In genomic region chr16:20705786-20706185, GRCm38 (mm10) we compare ENCODE assay signal across 22 mouse cellular contexts. TPM values are rescaled to one million over a fixed set of nuclear protein-coding genes. Genes with fewer than 3 reads are reported as not detected.
A peak's percentile ranks its signal among the peaks of the same experiment; 100 is the strongest.
DNase-seq lines count a peak whose midpoint lies in the region; ATAC-seq and TF ChIP-seq lines count a peak whose summit lies in the region.
"Had no signal": no experiment of that assay in that cellular context is flagged by ENCODE, and none has a peak within 500 bp of the region (broad histone marks: within the 10 kb centered on the region; RNA-seq: fewer than 3 reads in every experiment).

No protein-coding gene starts in this region.

- peak overlapping the region; percentile 94 for H3K27ac ChIP-seq in liver, embryonic 12.5 days
- H3K27ac ChIP-seq in midbrain, embryonic 10.5 days (replicated peaks) = no peak overlapping the region
- no peak overlapping the region for H3K27ac ChIP-seq in hindbrain, embryonic 14.5 days
- H3K27ac ChIP-seq: embryonic facial prominence, embryonic 10.5 days; forebrain, embryonic 15.5 days; heart, embryonic 13.5 days; kidney, postnatal 0 days; neural tube, embryonic 12.5 days had no signal

- H3K4me3 ChIP-seq in G1E (ENCODE audit: low read depth, low read length) = no peak overlapping the region; the same call in 1 of the 2 replicates
- H3K4me3 ChIP-seq in liver, embryonic 12.5 days = no peak overlapping the region
- no peak overlapping the region for H3K4me3 ChIP-seq in midbrain, embryonic 10.5 days
- no peak overlapping the region for H3K4me3 ChIP-seq in hindbrain, embryonic 14.5 days (replicated peaks; ENCODE audit: low read length)
- H3K4me3 ChIP-seq: embryonic facial prominence, embryonic 10.5 days; forebrain, embryonic 15.5 days; heart, embryonic 13.5 days; neural tube, embryonic 12.5 days had no signal

- WGBS in liver, embryonic 12.5 days (ENCODE audit: insufficient replicate concordance) = 39% methylated on average over 3 of the region's 3 CpGs
- WGBS in midbrain, embryonic 10.5 days = 87% methylated on average over 3 of the region's 3 CpGs
- WGBS in hindbrain, embryonic 14.5 days = 63% methylated on average over 3 of the region's 3 CpGs

- DNase-seq in 416B (ENCODE audit: low read depth) (peak; percentile 32), G1E (ENCODE audit: low spot score) (peak; percentile 43)
- DNase-seq in cerebellum, adult 9-10 months = peak; percentile 60
- no peak for DNase-seq in spleen, adult 18-20 months
- DNase-seq in midbrain, embryonic 10.5 days (ENCODE audit: low spot score) = no peak
- DNase-seq in hindbrain, embryonic 14.5 days (ENCODE audit: low spot score) = no peak
- no peak for DNase-seq in gastrocnemius, postnatal 10 days
- DNase-seq: heart, postnatal 14 days; kidney, adult 2 months; lung, adult 18-20 months; lung, postnatal 14 days; midbrain, embryonic 14.5 days; right cerebral cortex, postnatal 14 days had no signal

- no peak for TF ChIP-seq CTCF in G1E (IDR thresholded peaks at IDR 0.05; ENCODE audit: low read depth, low read length)

- peaks cover 96% of the 10 kb centered on the region for H3K4me1 ChIP-seq in G1E (ENCODE audit: insufficient read depth, low read depth, low read length)
- peaks cover 93% of the 10 kb centered on the region for H3K4me1 ChIP-seq in liver, embryonic 12.5 days
- peaks cover 33% of the 10 kb centered on the region for H3K4me1 ChIP-seq in midbrain, embryonic 10.5 days
- H3K4me1 ChIP-seq in hindbrain, embryonic 14.5 days (replicated peaks; ENCODE audit: control insufficient read depth, insufficient read depth, low read length) = peaks cover 14% of the 10 kb centered on the region

- peak overlapping the region; percentile 61; the same call in 1 of the 2 replicates for H3K9ac ChIP-seq in liver, embryonic 12.5 days
- no peak overlapping the region for H3K9ac ChIP-seq in hindbrain, embryonic 14.5 days
- H3K9ac ChIP-seq: forebrain, embryonic 15.5 days; heart, embryonic 13.5 days; neural tube, embryonic 12.5 days had no signal

- no peaks in the 10 kb centered on the region for H3K9me3 ChIP-seq in G1E (replicated peaks)
- no peaks in the 10 kb centered on the region for H3K9me3 ChIP-seq in liver, embryonic 12.5 days (replicated peaks)
- H3K9me3 ChIP-seq in midbrain, embryonic 10.5 days (replicated peaks) = no peaks in the 10 kb centered on the region
- H3K9me3 ChIP-seq in hindbrain, embryonic 14.5 days (ENCODE audit: control insufficient read depth, low read length) = no peaks in the 10 kb centered on the region
- H3K9me3 ChIP-seq: embryonic facial prominence, embryonic 10.5 days; forebrain, embryonic 15.5 days; heart, embryonic 13.5 days; neural tube, embryonic 12.5 days had no signal

- H3K4me2 ChIP-seq in liver, embryonic 12.5 days = no peak overlapping the region
- H3K4me2 ChIP-seq in hindbrain, embryonic 14.5 days (replicated peaks) = no peak overlapping the region
- H3K4me2 ChIP-seq: forebrain, embryonic 15.5 days; heart, embryonic 13.5 days; neural tube, embryonic 12.5 days had no signal

- no peaks in the 10 kb centered on the region for H3K27me3 ChIP-seq in G1E (ENCODE audit: insufficient read depth, low read length)
- no peaks in the 10 kb centered on the region for H3K27me3 ChIP-seq in liver, embryonic 12.5 days (replicated peaks)
- H3K27me3 ChIP-seq in midbrain, embryonic 10.5 days (ENCODE audit: low read depth, poor library complexity, severe bottlenecking) = no peaks in the 10 kb centered on the region
- H3K27me3 ChIP-seq in hindbrain, embryonic 14.5 days (ENCODE audit: control insufficient read depth, insufficient read depth, low read length) = no peaks in the 10 kb centered on the region
- H3K27me3 ChIP-seq: forebrain, embryonic 15.5 days; heart, embryonic 13.5 days; neural tube, embryonic 12.5 days; Patski had no signal

- peaks cover 87% of the 10 kb centered on the region for H3K36me3 ChIP-seq in G1E (replicated peaks)
- H3K36me3 ChIP-seq in liver, embryonic 12.5 days = peaks cover 60% of the 10 kb centered on the region
- peaks cover 69% of the 10 kb centered on the region for H3K36me3 ChIP-seq in midbrain, embryonic 10.5 days
- peaks cover 70% of the 10 kb centered on the region for H3K36me3 ChIP-seq in hindbrain, embryonic 14.5 days (replicated peaks; ENCODE audit: control insufficient read depth, insufficient read depth)

- 0 out of 2 replicates have a peak, but pooled peaks have one; percentile 24 for ATAC-seq in G1E (ENCODE audit: extremely low read depth, insufficient number of reproducible peaks, low FRiP score, poor library complexity, severe bottlenecking)
- ATAC-seq in liver, embryonic 12.5 days = no peak
- no peak for ATAC-seq in hindbrain, embryonic 14.5 days (ENCODE audit: low FRiP score)
- ATAC-seq: forebrain, embryonic 15.5 days; inflammation-experienced regulatory T-cells, adult 6 months; Patski had no signal

RNA-seq across cellular contexts. Expression of gene Polr2h, which starts 11.7 kb away (rescaled TPM):
- total RNA-seq in G1E (2014; fragmentation: Nextera tagmentation) (17.5 and 22.7 TPM in 2 replicates), G1E (2017) (95.7 and 97.6 TPM in 2 replicates)
- 3.3 and 6.1 TPM in 2 replicates for polyA plus RNA-seq in G1E (2012)
- 66.1 and 68.4 TPM in 2 replicates for polyA plus RNA-seq in liver, embryonic 12.5 days (2016; fragmentation: Nextera tagmentation; extraction: Ambion mirVana)
- 136 and 148 TPM in 2 replicates for polyA plus RNA-seq in midbrain, embryonic 10.5 days (2016; fragmentation: Nextera tagmentation; extraction: Ambion mirVana)
- 93.2 and 95.9 TPM in 2 replicates for polyA plus RNA-seq in hindbrain, embryonic 14.5 days (2014; fragmentation: Nextera tagmentation; extraction: Ambion mirVana)
- total RNA-seq in gastrocnemius, postnatal 10 days (2021) = 10 to 100 TPM; 11.6 to 13.5 TPM

RNA-seq across cellular contexts. Expression of gene Clcn2, which starts 11.8 kb away (rescaled TPM):
- 25.8 and 26.7 TPM in 2 replicates for total RNA-seq in G1E (2014; fragmentation: Nextera tagmentation)
- 16.4 and 23.3 TPM in 2 replicates for total RNA-seq in G1E (2017)
- polyA plus RNA-seq in G1E (2012) = 32.6 and 55.5 TPM in 2 replicates
- polyA plus RNA-seq in liver, embryonic 12.5 days (2016; fragmentation: Nextera tagmentation; extraction: Ambion mirVana) = 14.0 and 14.5 TPM in 2 replicates
- polyA plus RNA-seq in midbrain, embryonic 10.5 days (2016; fragmentation: Nextera tagmentation; extraction: Ambion mirVana) = 12.8 and 16.8 TPM in 2 replicates
- 28.7 and 32.1 TPM in 2 replicates for polyA plus RNA-seq in hindbrain, embryonic 14.5 days (2014; fragmentation: Nextera tagmentation; extraction: Ambion mirVana)
- 1 to 10 TPM; 2.3 to 3.2 TPM for total RNA-seq in gastrocnemius, postnatal 10 days (2021)

RNA-seq across cellular contexts. Expression of gene Fam131a, which starts 12.7 kb away (rescaled TPM):
- total RNA-seq in G1E (2014; fragmentation: Nextera tagmentation) (3.1 and 3.9 TPM in 2 replicates), G1E (2017) (1.2 and 2.6 TPM in 2 replicates)
- 9.5 and 10.1 TPM in 2 replicates for polyA plus RNA-seq in G1E (2012)
- polyA plus RNA-seq in liver, embryonic 12.5 days (2016; fragmentation: Nextera tagmentation; extraction: Ambion mirVana) = 2.1 and 2.6 TPM in 2 replicates
- polyA plus RNA-seq in midbrain, embryonic 10.5 days (2016; fragmentation: Nextera tagmentation; extraction: Ambion mirVana) = 8.8 and 11.3 TPM in 2 replicates
- polyA plus RNA-seq in hindbrain, embryonic 14.5 days (2014; fragmentation: Nextera tagmentation; extraction: Ambion mirVana) = 41.8 and 44.2 TPM in 2 replicates
- 10 to 100 TPM; 28.0 to 29.8 TPM for total RNA-seq in gastrocnemius, postnatal 10 days (2021)

RNA-seq across cellular contexts. Expression of gene Chrd, which starts 27.1 kb away (rescaled TPM):
- total RNA-seq in G1E (2014; fragmentation: Nextera tagmentation) = not detected in 2 replicates
- total RNA-seq in G1E (2017) = 0.05 and 0.06 TPM in 2 replicates
- polyA plus RNA-seq in G1E (2012) = not detected in 2 replicates
- polyA plus RNA-seq in liver, embryonic 12.5 days (2016; fragmentation: Nextera tagmentation; extraction: Ambion mirVana) = 0.54 and 0.96 TPM in 2 replicates
- 1.5 and 2.0 TPM in 2 replicates for polyA plus RNA-seq in midbrain, embryonic 10.5 days (2016; fragmentation: Nextera tagmentation; extraction: Ambion mirVana)
- 5.4 and 7.3 TPM in 2 replicates for polyA plus RNA-seq in hindbrain, embryonic 14.5 days (2014; fragmentation: Nextera tagmentation; extraction: Ambion mirVana)
- total RNA-seq in gastrocnemius, postnatal 10 days (2021) = 1 to 10 TPM; 5.2 to 6.3 TPM
- total RNA-seq: megakaryocyte, adult 5-6 weeks had no signal
- polyA plus RNA-seq: inflammation-experienced regulatory T-cells, adult 6 months had no signal

RNA-seq across cellular contexts. Expression of gene Thpo, which starts 28.5 kb away (rescaled TPM):
- total RNA-seq in G1E (2014; fragmentation: Nextera tagmentation) (not detected in 2 replicates), G1E (2017) (not detected in 2 replicates)
- not detected in 2 replicates for polyA plus RNA-seq in G1E (2012)
- 2.7 and 2.8 TPM in 2 replicates for polyA plus RNA-seq in liver, embryonic 12.5 days (2016; fragmentation: Nextera tagmentation; extraction: Ambion mirVana)
- 0.37 and 0.56 TPM in 2 replicates for polyA plus RNA-seq in midbrain, embryonic 10.5 days (2016; fragmentation: Nextera tagmentation; extraction: Ambion mirVana)
- polyA plus RNA-seq in hindbrain, embryonic 14.5 days (2014; fragmentation: Nextera tagmentation; extraction: Ambion mirVana) = 0.86 and 1.2 TPM in 2 replicates
- total RNA-seq in gastrocnemius, postnatal 10 days (2021) = 1 to 10 TPM in 1 of 2 experiments, under 1 TPM in 1; 0.63 to 1.3 TPM
- total RNA-seq: megakaryocyte, adult 5-6 weeks had no signal
- polyA plus RNA-seq: inflammation-experienced regulatory T-cells, adult 6 months had no signal

Comparison
In these comparisons a context has a peak if more than half of its experiments do, and no peak if none do; other contexts are left out.
1. DNase-seq: peak in 416B (single experiment), G1E (single experiment) and cerebellum, adult 9-10 months (single experiment); none in spleen, adult 18-20 months (0 of 2), midbrain, embryonic 10.5 days (single experiment), hindbrain, embryonic 14.5 days (single experiment) and gastrocnemius, postnatal 10 days (single experiment).